Mouse (Mus musculus) common myeloid progenitor, adult 5-6 weeks (primary cell): Measurements from ENCODE around the gene Eif2ak3. TPM values are rescaled to one million over a fixed set of nuclear protein-coding genes. Genes with fewer than 3 reads are reported as not detected.
A peak's percentile ranks its signal among the peaks of the same experiment; 100 is the strongest.
"Not testable (repeated sequence)": the region's sequence is repeated elsewhere in the genome, so short reads cannot be mapped to it uniquely, and the experiment has no call there.

Experiments
- ATAC-seq: replicated peaks from 2 replicates; pipeline ENCODE4 v1.8.0; 2016; ENCODE audit warnings: low read depth, mild to moderate bottlenecking, moderate TSS enrichment, inconsistent platforms; ENCODE audit not compliant: poor library complexity, severe bottlenecking
- total RNA-seq: library from RNA; stranded (forward); fragments of 200-1000, 187-1606 nt; gene quantifications from 2 replicates; pipeline ENCODE4 v1.2.3, GENCODE M21; 2017

The Eif2ak3 gene
- total RNA-seq = 14.5 and 15.1 TPM in 2 replicates

GRCm38 (mm10) chr6:70844002-70844804 lies at the start of gene Eif2ak3:
Eif2ak3 (plus strand) TSS chr6:70844515.
- peak; percentile 96 for ATAC-seq

- ATAC-seq = no peak; the same call in 1 of the 2 replicates
Observed at GRCm38 (mm10) chr6:70796940-70797339, 47.4 kb upstream of the Eif2ak3 start.

- peak; percentile 88 for ATAC-seq
Observed at GRCm38 (mm10) chr6:70797581-70798251, 46.6 kb upstream of the Eif2ak3 start.

- peak; percentile 80 for ATAC-seq
Observed at GRCm38 (mm10) chr6:70804632-70805031, 39.7 kb upstream of the Eif2ak3 start.

GRCm38 (mm10) chr6:70805267-70805666 lies 39.0 kb upstream of the Eif2ak3 start:
- ATAC-seq = peak; percentile 53

GRCm38 (mm10) chr6:70805820-70806513 lies 38.3 kb upstream of the Eif2ak3 start:
- peak; percentile 80 for ATAC-seq

- no peak for ATAC-seq
Observed at GRCm38 (mm10) chr6:70806514-70806912, 37.8 kb upstream of the Eif2ak3 start.

GRCm38 (mm10) chr6:70810524-70810923 lies 33.8 kb upstream of the Eif2ak3 start:
- ATAC-seq = no peak

- ATAC-seq = peak; percentile 88
Observed at GRCm38 (mm10) chr6:70811557-70812525, 32.5 kb upstream of the Eif2ak3 start.

- ATAC-seq = peak; percentile 13; the same call in 1 of the 2 replicates
Observed at GRCm38 (mm10) chr6:70812526-70812895, 31.8 kb upstream of the Eif2ak3 start.

GRCm38 (mm10) chr6:70813921-70814628 lies 30.2 kb upstream of the Eif2ak3 start:
- ATAC-seq = peak; percentile 43

GRCm38 (mm10) chr6:70814629-70814950 lies 29.7 kb upstream of the Eif2ak3 start:
- no peak for ATAC-seq

GRCm38 (mm10) chr6:70815471-70815870 lies 28.8 kb upstream of the Eif2ak3 start:
- no peak for ATAC-seq

- no peak for ATAC-seq
Observed at GRCm38 (mm10) chr6:70821566-70821965, 22.7 kb upstream of the Eif2ak3 start.

GRCm38 (mm10) chr6:70822386-70822910 lies 21.9 kb upstream of the Eif2ak3 start:
- ATAC-seq = no peak

- not testable (repeated sequence) for ATAC-seq
Observed at GRCm38 (mm10) chr6:70823277-70823676, 21.0 kb upstream of the Eif2ak3 start.

GRCm38 (mm10) chr6:70824085-70824986 lies 20.0 kb upstream of the Eif2ak3 start:
- ATAC-seq = peak; percentile 98

- no peak for ATAC-seq
Observed at GRCm38 (mm10) chr6:70824987-70825337, 19.4 kb upstream of the Eif2ak3 start.
